Mouse (Mus musculus) granulocyte monocyte progenitor cell, adult 5-6 weeks (primary cell): ENCODE measurements around the gene Iqcj. TPM values are rescaled to one million over a fixed set of nuclear protein-coding genes. Genes with fewer than 3 reads are reported as not detected.

Experiments
- ATAC-seq: replicated peaks from 2 replicates; pipeline ENCODE4 v1.8.0; 2016; ENCODE audit warnings: mild to moderate bottlenecking, moderate TSS enrichment, inconsistent platforms; ENCODE audit not compliant: poor library complexity, severe bottlenecking
- total RNA-seq, 2 experiments: library from RNA; stranded (forward) in 1 of 2; stranded (reverse) in 1 of 2; fragments of 200-712, 200-1000 nt in 1 of 2; fragments of >200 nt in 1 of 2; fragmentation: Nextera tagmentation in 1 of 2; gene quantifications; 2 replicates each; pipeline ENCODE4 v1.2.3; 2014 to 2017

Iqcj gene
- total RNA-seq, 2 experiments from 2014 or later = not detected

- no peak for ATAC-seq
These were observed 60.5 kb downstream of the Iqcj start for GRCm38 (mm10) chr3:67952517-67952940.

GRCm38 (mm10) chr3:67954459-67955065 is 62.5 kb downstream of the Iqcj start:
- no peak for ATAC-seq

- ATAC-seq = no peak
These were observed 67.7 kb downstream of the Iqcj start for GRCm38 (mm10) chr3:67959672-67960071.

- ATAC-seq = no peak
These were observed 68.1 kb downstream of the Iqcj start for GRCm38 (mm10) chr3:67960133-67960532.

GRCm38 (mm10) chr3:67960727-67961126 is 68.7 kb downstream of the Iqcj start:
- ATAC-seq = no peak

- ATAC-seq = no peak
These were observed 70.1 kb downstream of the Iqcj start for GRCm38 (mm10) chr3:67961934-67962639.

- ATAC-seq = no peak
These were observed 82.4 kb downstream of the Iqcj start for GRCm38 (mm10) chr3:67974340-67974998.

- no peak for ATAC-seq
These were observed 88.0 kb downstream of the Iqcj start for GRCm38 (mm10) chr3:67980006-67980405.

- no peak for ATAC-seq
These were observed 91.3 kb downstream of the Iqcj start for GRCm38 (mm10) chr3:67983329-67983728.

GRCm38 (mm10) chr3:68002415-68002814 is 110.4 kb downstream of the Iqcj start:
- no peak for ATAC-seq

GRCm38 (mm10) chr3:68012342-68012741 is 120.3 kb downstream of the Iqcj start:
- ATAC-seq = no peak

- ATAC-seq = no peak
These were observed 123.8 kb downstream of the Iqcj start for GRCm38 (mm10) chr3:68015786-68016185.

GRCm38 (mm10) chr3:68019401-68019800 is 127.4 kb downstream of the Iqcj start:
- no peak for ATAC-seq

- no peak for ATAC-seq
These were observed 144.1 kb downstream of the Iqcj start for GRCm38 (mm10) chr3:68036097-68036496.

- ATAC-seq = no peak
These were observed 150.9 kb downstream of the Iqcj start for GRCm38 (mm10) chr3:68042951-68043350.

- ATAC-seq = peak; percentile 84
These were observed 153.7 kb downstream of the Iqcj start for GRCm38 (mm10) chr3:68045475-68046416.

- peak; percentile 70 for ATAC-seq
These were observed 161.5 kb downstream of the Iqcj start for GRCm38 (mm10) chr3:68053538-68053937.

GRCm38 (mm10) chr3:68055071-68055470 is 163.1 kb downstream of the Iqcj start:
- no peak for ATAC-seq

- peak; percentile 78 for ATAC-seq
These were observed 164.6 kb downstream of the Iqcj start for GRCm38 (mm10) chr3:68056373-68057275.
